Mouse (Mus musculus): Measurements from ENCODE around the gene Ctsh. TPM values are rescaled to one million over a fixed set of nuclear protein-coding genes. Genes with fewer than 3 reads are reported as not detected.
"Not testable (repeated sequence)": the region's sequence is repeated elsewhere in the genome, so short reads cannot be mapped to it uniquely, and the experiment has no call there.

Ctsh gene
- polyA plus RNA-seq, 1 experiment from 2014 or later = 305 TPM

DNA sequence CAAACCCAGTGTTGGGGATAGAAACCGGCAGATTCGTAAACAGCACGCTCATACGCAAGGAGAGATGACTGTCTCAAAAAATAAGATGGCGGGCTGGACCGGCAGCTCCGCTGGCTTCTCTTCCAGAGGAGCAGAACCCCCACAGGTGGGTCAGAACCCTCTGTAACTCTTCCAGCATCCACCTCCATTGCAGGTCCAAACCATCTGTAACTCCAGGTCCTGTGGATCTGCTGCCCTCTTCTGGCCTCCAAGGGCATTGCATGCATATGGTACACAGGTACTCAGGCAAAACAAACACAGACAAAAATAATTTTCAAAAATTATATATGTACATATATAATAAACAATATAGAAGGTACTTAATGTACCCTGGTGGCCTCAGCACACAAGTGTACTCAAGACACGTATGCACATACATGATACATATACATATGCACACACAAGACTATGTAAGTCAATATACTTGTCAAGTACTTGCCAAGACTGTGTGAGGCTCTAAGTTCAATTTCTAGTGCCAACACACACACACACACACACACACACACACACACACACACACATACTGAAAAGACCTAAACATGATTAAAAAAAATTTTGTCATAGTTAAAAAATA, 23.0 kb downstream of the Ctsh start:
- TF ChIP-seq CTCF (IDR thresholded peaks at IDR 0.05; ENCODE audit: low read depth) = peak; percentile 92
- peak; percentile 40; the same call in 1 of the 2 replicates for ATAC-seq

DNA sequence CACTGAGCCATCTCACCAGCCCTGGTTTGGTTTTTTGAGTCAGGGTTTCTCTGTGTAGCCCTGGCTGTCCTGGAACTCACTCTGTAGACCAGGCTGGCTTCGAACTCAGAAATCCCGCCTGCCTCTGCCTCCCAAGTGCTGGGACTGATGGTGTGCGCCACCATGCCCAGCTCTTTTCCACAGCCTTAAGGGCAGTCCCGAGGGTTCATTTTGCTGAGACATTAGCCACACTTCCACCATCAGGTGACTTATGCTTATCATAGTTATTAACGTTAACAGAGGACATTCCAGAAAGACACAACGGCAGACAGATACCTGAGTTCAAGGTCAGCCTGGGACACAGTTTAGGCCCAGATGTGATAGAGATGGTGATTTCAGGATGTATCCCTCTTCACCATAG, 28.0 kb downstream of the Ctsh start:
- H3K27ac ChIP-seq (ENCODE audit: low read depth, low read length); H3K4me2 ChIP-seq (replicated peaks; ENCODE audit: low read depth); ATAC-seq; H3K9ac ChIP-seq (ENCODE audit: low read depth, low read length); H3K4me3 ChIP-seq (ENCODE audit: low read depth, low read length); H3K9me3 ChIP-seq (ENCODE audit: control insufficient read depth); H3K4me1 ChIP-seq (replicated peaks; ENCODE audit: control insufficient read depth, insufficient read depth, low read length); H3K36me3 ChIP-seq (ENCODE audit: control insufficient read depth, insufficient read depth); H3K27me3 ChIP-seq (replicated peaks; ENCODE audit: control insufficient read depth, insufficient read depth, low read length): not testable (repeated sequence)
- 74% methylated on average over 6 of the region's 6 CpGs for WGBS

More for the DNA sequence above, 23.0 kb downstream of the Ctsh start:
- H3K4me2 ChIP-seq (replicated peaks; ENCODE audit: low read depth) = no peak overlapping the region
- H3K9me3 ChIP-seq (ENCODE audit: control insufficient read depth) = no peaks in the 10 kb centered on the region
- no peaks in the 10 kb centered on the region for H3K4me1 ChIP-seq (replicated peaks; ENCODE audit: control insufficient read depth, insufficient read depth, low read length)
- H3K9ac ChIP-seq (ENCODE audit: low read depth, low read length) = no peak overlapping the region
- H3K27me3 ChIP-seq (replicated peaks; ENCODE audit: control insufficient read depth, insufficient read depth, low read length) = no peaks in the 10 kb centered on the region
- 57% methylated on average over 8 of the region's 8 CpGs for WGBS
- H3K4me3 ChIP-seq (ENCODE audit: low read depth, low read length) = no peak overlapping the region
- H3K27ac ChIP-seq (ENCODE audit: low read depth, low read length) = no peak overlapping the region
- no peaks in the 10 kb centered on the region; the same call in 1 of the 2 replicates for H3K36me3 ChIP-seq (ENCODE audit: control insufficient read depth, insufficient read depth)

DNA sequence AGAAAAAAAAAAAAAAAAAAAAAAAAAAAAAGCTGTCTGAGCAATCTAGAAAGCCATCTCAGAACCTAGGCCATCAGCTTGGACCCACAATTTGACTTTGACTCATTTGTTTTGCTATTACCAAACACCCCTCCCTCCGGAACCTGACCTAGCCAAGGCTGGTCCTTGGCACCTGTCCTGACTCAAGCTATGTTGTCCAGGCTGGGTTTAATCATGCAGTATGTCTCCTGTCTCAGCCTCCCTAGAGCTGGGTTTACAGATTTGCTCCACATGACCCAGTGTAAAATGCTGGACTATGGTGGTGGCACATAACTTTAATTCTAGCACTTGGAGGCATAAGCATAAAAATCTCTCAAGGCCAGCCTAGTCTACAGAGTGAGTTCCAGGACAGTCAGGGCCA, 29.0 kb downstream of the Ctsh start:
- no peaks in the 10 kb centered on the region for H3K27me3 ChIP-seq (replicated peaks; ENCODE audit: control insufficient read depth, insufficient read depth, low read length)
- H3K4me1 ChIP-seq (replicated peaks; ENCODE audit: control insufficient read depth, insufficient read depth, low read length) = no peaks in the 10 kb centered on the region
- H3K9ac ChIP-seq (ENCODE audit: low read depth, low read length) = no peak overlapping the region
- 96% methylated on average over 1 of the region's 1 CpGs for WGBS
- H3K36me3 ChIP-seq (ENCODE audit: control insufficient read depth, insufficient read depth) = peaks cover 8% of the 10 kb centered on the region; the same call in 1 of the 2 replicates
- no peak overlapping the region for H3K27ac ChIP-seq (ENCODE audit: low read depth, low read length)
- TF ChIP-seq CTCF (IDR thresholded peaks at IDR 0.05; ENCODE audit: low read depth) = no peak
- no peak overlapping the region for H3K4me2 ChIP-seq (replicated peaks; ENCODE audit: low read depth)
- H3K4me3 ChIP-seq (ENCODE audit: low read depth, low read length) = no peak overlapping the region
- no peaks in the 10 kb centered on the region for H3K9me3 ChIP-seq (ENCODE audit: control insufficient read depth)
- ATAC-seq = peak; percentile 31; the same call in 1 of the 2 replicates

DNA sequence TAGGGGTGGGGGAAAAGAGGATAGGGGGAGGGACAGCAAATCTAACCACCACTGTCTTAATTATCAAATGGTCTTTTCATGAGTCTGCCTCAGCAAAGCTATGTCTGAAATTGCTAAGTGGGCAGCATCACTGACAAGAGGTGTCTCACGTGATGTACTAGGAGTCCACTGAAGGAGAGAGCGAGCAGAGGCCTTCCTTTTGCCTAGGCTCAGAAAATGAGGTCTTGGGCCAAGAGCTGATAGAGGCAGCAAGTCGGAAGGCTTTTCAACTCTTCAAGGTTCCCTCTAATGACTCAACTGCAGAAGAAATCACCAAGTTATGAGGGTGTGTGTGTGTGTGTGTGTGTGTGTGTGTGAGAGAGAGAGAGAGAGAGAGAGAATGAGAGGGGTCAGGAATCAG, 30.2 kb downstream of the Ctsh start:
- H3K9ac ChIP-seq (ENCODE audit: low read depth, low read length) = no peak overlapping the region
- 83% methylated on average over 3 of the region's 3 CpGs for WGBS
- no peak overlapping the region for H3K4me2 ChIP-seq (replicated peaks; ENCODE audit: low read depth)
- no peaks in the 10 kb centered on the region for H3K4me1 ChIP-seq (replicated peaks; ENCODE audit: control insufficient read depth, insufficient read depth, low read length)
- H3K4me3 ChIP-seq (ENCODE audit: low read depth, low read length) = no peak overlapping the region
- no peak overlapping the region for H3K27ac ChIP-seq (ENCODE audit: low read depth, low read length)
- H3K27me3 ChIP-seq (replicated peaks; ENCODE audit: control insufficient read depth, insufficient read depth, low read length) = no peaks in the 10 kb centered on the region
- no peak for ATAC-seq
- H3K9me3 ChIP-seq (ENCODE audit: control insufficient read depth) = no peaks in the 10 kb centered on the region
- H3K36me3 ChIP-seq (ENCODE audit: control insufficient read depth, insufficient read depth) = peaks cover 17% of the 10 kb centered on the region
- no peak for TF ChIP-seq CTCF (IDR thresholded peaks at IDR 0.05; ENCODE audit: low read depth)

DNA sequence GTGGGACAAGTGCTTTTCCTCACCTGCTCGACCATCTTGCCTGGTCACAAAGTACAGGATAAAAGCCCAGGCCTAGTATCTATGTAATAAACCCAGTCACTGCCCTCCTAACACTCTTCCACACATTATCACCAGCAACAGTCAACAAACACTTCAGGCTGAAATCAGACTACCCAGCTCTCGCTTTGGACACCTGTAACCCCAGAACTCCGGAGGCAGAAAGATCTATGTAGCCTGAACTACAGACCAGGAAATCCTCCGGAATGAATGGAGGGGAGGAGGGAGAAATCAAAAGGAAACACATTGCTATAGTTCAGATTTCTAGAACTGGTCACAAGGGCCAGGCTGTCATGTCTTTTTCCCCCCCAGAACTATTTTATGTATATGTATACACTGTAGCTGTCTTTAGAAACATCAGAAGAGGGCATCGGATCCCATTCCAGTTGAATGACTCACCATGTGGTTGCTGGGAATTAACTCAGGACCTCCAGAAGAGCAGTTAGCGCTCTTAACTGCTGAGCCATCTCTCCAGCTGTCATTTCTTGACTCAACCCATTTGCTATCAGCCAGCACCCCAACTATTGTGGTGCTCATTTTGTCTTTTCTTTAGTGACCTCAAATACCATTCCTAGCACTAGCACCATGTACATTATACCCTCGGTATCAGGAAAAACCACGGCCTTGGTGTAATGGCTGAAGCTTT, 31.0 kb downstream of the Ctsh start:
- H3K9me3 ChIP-seq (ENCODE audit: control insufficient read depth) = no peaks in the 10 kb centered on the region
- no peak for TF ChIP-seq CTCF (IDR thresholded peaks at IDR 0.05; ENCODE audit: low read depth)
- H3K4me1 ChIP-seq (replicated peaks; ENCODE audit: control insufficient read depth, insufficient read depth, low read length) = no peaks in the 10 kb centered on the region
- 76% methylated on average over 8 of the region's 8 CpGs for WGBS
- H3K4me3 ChIP-seq (ENCODE audit: low read depth, low read length) = no peak overlapping the region
- peaks cover 25% of the 10 kb centered on the region for H3K36me3 ChIP-seq (ENCODE audit: control insufficient read depth, insufficient read depth)
- ATAC-seq = no peak
- no peak overlapping the region for H3K4me2 ChIP-seq (replicated peaks; ENCODE audit: low read depth)
- H3K9ac ChIP-seq (ENCODE audit: low read depth, low read length) = no peak overlapping the region
- H3K27me3 ChIP-seq (replicated peaks; ENCODE audit: control insufficient read depth, insufficient read depth, low read length) = no peaks in the 10 kb centered on the region
- no peak overlapping the region for H3K27ac ChIP-seq (ENCODE audit: low read depth, low read length)

DNA sequence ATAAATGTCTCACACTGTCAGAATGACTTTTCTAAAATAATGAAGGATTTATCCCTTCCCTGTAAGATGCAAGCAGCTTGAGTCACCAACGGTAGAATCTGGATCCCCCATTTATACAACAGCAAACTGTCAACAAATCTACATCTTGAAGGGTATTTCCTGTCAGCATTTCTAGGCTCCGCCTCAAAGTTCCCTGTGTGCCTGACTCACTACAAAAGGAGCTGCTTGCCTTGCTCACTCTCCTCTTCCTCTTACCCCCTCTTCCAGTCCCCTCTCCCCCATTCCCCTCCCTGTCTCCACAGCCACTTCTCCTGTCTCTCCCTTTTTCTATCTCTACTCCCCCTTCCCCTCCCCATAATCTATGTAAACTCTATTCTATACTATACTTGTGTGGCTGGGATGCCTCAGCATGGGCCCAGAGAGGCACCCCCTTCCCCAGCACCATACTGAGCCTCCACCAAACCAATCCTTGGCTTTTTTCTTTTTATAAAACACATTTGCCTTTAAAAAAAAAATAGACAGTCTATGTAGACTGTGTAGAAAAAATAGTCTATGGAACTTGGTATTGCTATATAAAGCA, 34.0 kb downstream of the Ctsh start:
- ATAC-seq = no peak
- H3K4me1 ChIP-seq (replicated peaks; ENCODE audit: control insufficient read depth, insufficient read depth, low read length) = no peaks in the 10 kb centered on the region
- no peak overlapping the region for H3K27ac ChIP-seq (ENCODE audit: low read depth, low read length)
- no peaks in the 10 kb centered on the region for H3K27me3 ChIP-seq (replicated peaks; ENCODE audit: control insufficient read depth, insufficient read depth, low read length)
- H3K4me3 ChIP-seq (ENCODE audit: low read depth, low read length) = no peak overlapping the region
- no peak overlapping the region for H3K4me2 ChIP-seq (replicated peaks; ENCODE audit: low read depth)
- H3K36me3 ChIP-seq (ENCODE audit: control insufficient read depth, insufficient read depth) = peaks cover 47% of the 10 kb centered on the region
- 91% methylated on average over 2 of the region's 2 CpGs for WGBS
- no peaks in the 10 kb centered on the region for H3K9me3 ChIP-seq (ENCODE audit: control insufficient read depth)
- no peak overlapping the region for H3K9ac ChIP-seq (ENCODE audit: low read depth, low read length)
- TF ChIP-seq CTCF (IDR thresholded peaks at IDR 0.05; ENCODE audit: low read depth) = no peak
